Mouse (Mus musculus) testis, postnatal 10 days (tissue): ENCODE data around the gene Rpl18a.
"Not testable (repeated sequence)": the region's sequence is repeated elsewhere in the genome, so short reads cannot be mapped to it uniquely, and the experiment has no call there.

ENCODE experiments used
- DNase-seq: peaks from one replicate; pipeline ENCODE4 v3.0.0; 2021; ENCODE audit warnings: low spot score

Gene Rpl18a

GRCm38 (mm10) chr8:70903112-70903511 is 5.9 kb upstream of the Rpl18a start:
- DNase-seq, result no peak

- DNase-seq, result no peak
Measured at GRCm38 (mm10) chr8:70902211-70902610, 5.0 kb upstream of the Rpl18a start.

GRCm38 (mm10) chr8:70900872-70901387 is 3.7 kb upstream of the Rpl18a start:
- DNase-seq, result no peak

- DNase-seq, result no peak
Measured at GRCm38 (mm10) chr8:70899226-70899625, 2.0 kb upstream of the Rpl18a start.

- DNase-seq, result no peak
Measured at GRCm38 (mm10) chr8:70898661-70899198, 1.5 kb upstream of the Rpl18a start.

GRCm38 (mm10) chr8:70897681-70898413 is 635 bp upstream of the Rpl18a start:
- DNase-seq, result peak; percentile 92

- DNase-seq, result no peak
Measured at GRCm38 (mm10) chr8:70896316-70897020, 744 bp downstream of the Rpl18a start.

- not testable (repeated sequence) for DNase-seq
Measured at GRCm38 (mm10) chr8:70895571-70896259, 1.5 kb downstream of the Rpl18a start.

- no peak for DNase-seq
Measured at GRCm38 (mm10) chr8:70894771-70895545, 2.3 kb downstream of the Rpl18a start.

- no peak for DNase-seq
Measured at GRCm38 (mm10) chr8:70894385-70894720, 2.9 kb downstream of the Rpl18a start.

GRCm38 (mm10) chr8:70893656-70894384 is 3.4 kb downstream of the Rpl18a start:
- peak; percentile 87 for DNase-seq

- no peak for DNase-seq
Measured at GRCm38 (mm10) chr8:70892896-70893655, 4.1 kb downstream of the Rpl18a start.

- no peak for DNase-seq
Measured at GRCm38 (mm10) chr8:70892022-70892895, 5.0 kb downstream of the Rpl18a start, which contains the start of gene Slc5a5. TSS of gene Slc5a5 (minus strand) at chr8:70892757.

GRCm38 (mm10) chr8:70891356-70891755 is 5.9 kb downstream of the Rpl18a start:
- peak; percentile 73 for DNase-seq

- no peak for DNase-seq
Measured at GRCm38 (mm10) chr8:70890656-70891055, 6.6 kb downstream of the Rpl18a start.

GRCm38 (mm10) chr8:70887669-70888068 is 9.5 kb downstream of the Rpl18a start:
- DNase-seq, result peak; percentile 75

GRCm38 (mm10) chr8:70885612-70886011 is 11.6 kb downstream of the Rpl18a start:
- peak; percentile 73 for DNase-seq

GRCm38 (mm10) chr8:70884683-70885082 is 12.5 kb downstream of the Rpl18a start:
- no peak for DNase-seq

- no peak for DNase-seq
Measured at GRCm38 (mm10) chr8:70884186-70884585, 13.0 kb downstream of the Rpl18a start.
